Mouse (Mus musculus): ENCODE data around the gene Zbtb5. TPM values are rescaled to one million over a fixed set of nuclear protein-coding genes. Genes with fewer than 3 reads are reported as not detected.
A peak's percentile ranks its signal among the peaks of the same experiment; 100 is the strongest.

Gene Zbtb5
- polyA plus RNA-seq, 1 experiment from 2014 or later, result 48.6 TPM

DNA sequence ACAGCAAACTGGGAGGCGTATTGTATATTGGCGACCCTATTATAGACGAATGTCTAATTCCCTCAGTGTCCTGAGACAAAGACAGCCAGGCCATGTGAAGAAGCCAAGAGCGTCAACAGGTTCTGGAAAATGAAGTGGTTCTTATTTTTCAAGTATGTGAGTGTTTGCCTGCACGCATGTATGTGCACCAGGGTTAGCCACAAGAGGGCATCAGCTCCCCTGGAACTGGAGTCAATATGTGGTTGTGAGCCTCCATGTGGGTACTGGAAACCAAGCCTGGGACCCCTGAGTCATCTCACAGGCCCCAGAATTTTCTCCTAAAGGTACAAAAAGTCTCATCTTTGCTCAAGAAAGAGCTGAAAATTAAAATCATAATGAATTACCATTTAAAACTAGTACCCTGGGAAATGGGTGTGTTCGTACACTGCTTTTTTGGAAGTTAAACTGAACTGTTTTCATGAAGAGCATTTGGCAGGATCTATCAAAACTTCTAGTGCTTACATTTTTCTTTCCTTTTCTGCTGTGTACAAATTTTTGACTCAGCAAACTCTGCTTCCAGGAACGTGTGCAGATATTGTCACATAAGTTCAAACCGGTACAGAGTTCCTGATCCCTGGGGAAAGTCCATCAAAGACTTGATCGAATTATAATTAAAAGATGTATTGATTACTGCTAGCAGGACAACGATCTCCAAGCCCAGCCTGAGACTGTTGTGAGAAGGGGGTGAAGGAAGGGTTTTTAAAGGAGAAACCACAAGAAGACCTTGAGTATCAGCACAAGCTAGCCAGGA lies 35.1 kb downstream of the Zbtb5 start:
- 86% methylated on average over 10 of the region's 10 CpGs for WGBS
- Histone ChIP-seq H3K4me2 (no peak overlapping the region), H3K4me3 (replicated peaks) (no peak overlapping the region), H3K4me1 (peaks cover 13% of the 10 kb centered on the region), H3K27ac (no peak overlapping the region), H3K9ac (no peak overlapping the region), H3K27me3 (no peaks in the 10 kb centered on the region), H3K36me3 (replicated peaks) (no peaks in the 10 kb centered on the region), H3K9me3 (no peaks in the 10 kb centered on the region)
- no peak for ATAC-seq (ENCODE audit: low FRiP score)

DNA sequence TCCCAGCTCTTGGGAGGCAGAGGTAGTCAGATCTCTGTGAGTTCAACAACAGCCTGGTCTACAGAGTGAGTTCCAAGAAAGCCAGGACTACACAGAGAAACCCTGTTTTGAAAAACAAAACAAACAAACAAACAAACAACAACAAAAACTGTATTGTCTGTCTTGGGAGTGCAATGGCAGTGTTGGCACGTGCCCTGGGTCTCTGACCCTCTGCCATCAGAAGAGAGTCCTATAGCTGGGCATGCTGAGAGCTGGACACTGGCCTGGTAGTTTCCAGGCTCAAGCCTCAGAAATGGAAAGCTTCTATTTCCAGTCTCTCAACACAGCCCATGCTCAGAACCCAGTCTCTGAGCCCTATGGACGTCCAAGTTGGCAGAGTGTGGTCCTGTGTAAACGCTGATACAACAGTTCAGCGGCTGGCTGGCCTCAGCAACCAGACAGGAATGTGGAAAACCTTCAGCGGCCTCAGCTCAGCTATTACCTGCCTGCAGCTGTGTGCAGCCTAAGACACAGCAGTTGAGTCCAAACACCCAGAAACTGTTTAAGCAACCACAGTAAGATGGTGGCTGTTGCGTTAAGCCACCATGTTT lies 36.1 kb downstream of the Zbtb5 start:
- H3K4me2 ChIP-seq, result no peak overlapping the region
- ATAC-seq (ENCODE audit: low FRiP score), result no peak
- H3K9ac ChIP-seq, result no peak overlapping the region
- H3K4me1 ChIP-seq, result peaks cover 6% of the 10 kb centered on the region
- no peaks in the 10 kb centered on the region for H3K27me3 ChIP-seq
- no peak overlapping the region for H3K27ac ChIP-seq
- H3K36me3 ChIP-seq (replicated peaks), result no peaks in the 10 kb centered on the region
- WGBS, result 87% methylated on average over 6 of the region's 6 CpGs
- H3K9me3 ChIP-seq, result no peaks in the 10 kb centered on the region
- H3K4me3 ChIP-seq (replicated peaks), result no peak overlapping the region

DNA sequence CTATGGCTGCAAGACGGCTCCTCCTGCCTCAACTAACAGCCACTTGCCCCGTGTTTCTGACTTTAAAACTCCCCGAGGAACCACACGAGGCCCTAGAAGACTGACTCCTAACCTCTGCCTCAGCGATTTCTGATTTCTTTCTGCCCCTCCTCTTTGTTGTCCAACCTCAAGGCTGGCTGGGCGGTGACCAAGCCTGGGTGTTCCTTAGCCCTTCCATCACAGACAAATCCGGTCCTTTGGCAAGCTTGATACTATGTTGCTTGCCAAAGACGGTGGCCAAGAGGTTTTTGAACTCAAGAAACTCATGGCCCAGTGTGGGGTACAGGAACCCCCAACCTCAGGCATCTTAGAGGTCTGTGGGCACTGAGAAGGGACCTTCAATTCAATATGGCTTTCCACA lies 37.9 kb downstream of the Zbtb5 start:
- ATAC-seq (ENCODE audit: low FRiP score), result no peak
- no peaks in the 10 kb centered on the region for H3K36me3 ChIP-seq (replicated peaks)
- H3K27ac ChIP-seq, result no peak overlapping the region

DNA sequence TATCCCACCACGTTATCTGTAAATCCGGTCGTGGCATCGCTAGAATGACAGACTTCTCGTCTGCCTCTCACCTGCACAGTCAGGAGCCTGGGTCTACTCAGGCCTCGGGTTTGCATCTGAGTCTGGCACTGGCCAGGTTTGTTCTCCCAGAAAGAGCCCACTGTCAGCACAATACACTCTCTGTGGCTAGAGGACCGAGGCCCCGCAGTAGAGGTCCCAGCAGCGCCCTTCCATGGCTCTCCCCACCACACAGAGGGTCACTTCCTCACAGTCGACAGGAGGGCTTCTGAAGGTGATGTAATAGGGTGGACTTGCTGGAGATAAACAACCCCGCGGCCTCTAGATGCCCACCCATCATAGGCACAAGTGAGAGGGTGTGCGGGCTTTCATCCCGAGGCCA lies 38.3 kb downstream of the Zbtb5 start:
- Histone ChIP-seq H3K27ac (no peak overlapping the region), H3K4me3 (replicated peaks) (no peak overlapping the region)
- 0 out of 2 replicates have a peak, but pooled peaks have one; percentile 20 for ATAC-seq (ENCODE audit: low FRiP score)

More for the DNA sequence above, 37.9 kb downstream of the Zbtb5 start:
- no peak overlapping the region for H3K9ac ChIP-seq
- no peaks in the 10 kb centered on the region for H3K27me3 ChIP-seq
- no peaks in the 10 kb centered on the region; the same call in 1 of the 2 replicates for H3K4me1 ChIP-seq
- no peaks in the 10 kb centered on the region for H3K9me3 ChIP-seq
- H3K4me3 ChIP-seq (replicated peaks), result no peak overlapping the region
- WGBS, result 84% methylated on average over 8 of the region's 8 CpGs
- no peak overlapping the region for H3K4me2 ChIP-seq

DNA sequence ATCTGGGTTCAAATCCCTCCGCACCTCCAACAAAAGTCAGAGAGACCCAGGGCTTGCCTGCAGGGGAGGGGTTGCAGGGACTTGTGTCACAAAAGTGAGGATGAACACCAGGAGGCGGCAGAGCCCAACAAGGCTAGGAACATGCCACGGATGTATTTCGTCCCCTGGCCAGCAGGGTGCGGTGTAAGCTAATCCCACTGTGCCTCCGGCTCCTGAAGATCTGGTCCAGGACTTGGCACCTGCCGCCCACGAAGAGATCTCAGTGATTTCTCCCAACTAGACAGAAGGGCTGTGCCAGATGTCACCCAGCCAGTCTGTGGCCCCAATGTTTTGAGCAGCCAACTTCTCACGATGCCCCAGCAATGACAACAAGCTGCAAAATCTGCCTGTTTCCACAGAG lies 38.8 kb downstream of the Zbtb5 start:
- WGBS, result 11% methylated on average over 9 of the region's 9 CpGs
- Histone ChIP-seq H3K9me3 (no peaks in the 10 kb centered on the region), H3K4me1 (no peaks in the 10 kb centered on the region; the same call in 1 of the 2 replicates), H3K27me3 (no peaks in the 10 kb centered on the region), H3K9ac (no peak overlapping the region), H3K36me3 (replicated peaks) (no peaks in the 10 kb centered on the region), H3K27ac (no peak overlapping the region), H3K4me2 (peak overlapping the region; percentile 36), H3K4me3 (replicated peaks) (no peak overlapping the region)
- ATAC-seq (ENCODE audit: low FRiP score), result peak; percentile 72

More for the DNA sequence above, 38.3 kb downstream of the Zbtb5 start:
- H3K9ac ChIP-seq, result no peak overlapping the region
- H3K36me3 ChIP-seq (replicated peaks), result no peaks in the 10 kb centered on the region
- H3K27me3 ChIP-seq, result no peaks in the 10 kb centered on the region
- WGBS, result 61% methylated on average over 14 of the region's 14 CpGs
- H3K4me2 ChIP-seq, result peak overlapping the region; percentile 36
- H3K4me1 ChIP-seq, result no peaks in the 10 kb centered on the region; the same call in 1 of the 2 replicates
- H3K9me3 ChIP-seq, result no peaks in the 10 kb centered on the region

DNA sequence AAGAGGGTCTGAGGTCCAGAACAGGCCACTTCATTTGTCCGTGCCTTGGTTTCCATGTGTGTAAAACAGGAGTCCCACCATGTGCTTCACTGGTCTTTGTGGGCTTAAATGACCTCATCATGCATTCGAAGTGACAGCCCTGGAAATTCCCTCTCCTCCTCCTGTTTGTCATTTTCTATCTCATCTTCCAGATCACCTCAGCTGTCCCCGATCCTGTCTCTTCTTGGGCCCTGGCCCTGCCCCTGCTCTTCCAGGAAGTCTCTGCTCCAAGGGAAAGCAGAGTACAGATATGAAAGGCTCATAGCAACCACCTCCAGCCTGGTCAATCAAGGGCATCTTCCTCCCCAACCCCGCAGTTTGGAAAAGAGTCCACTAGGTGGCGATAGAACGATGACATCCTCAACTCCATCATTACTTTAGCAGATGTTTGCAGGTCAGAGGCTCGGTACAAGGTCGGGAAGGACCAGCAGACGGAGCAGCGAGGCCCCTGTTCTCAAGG lies 41.6 kb downstream of the Zbtb5 start:
- no peak for ATAC-seq (ENCODE audit: low FRiP score)

DNA sequence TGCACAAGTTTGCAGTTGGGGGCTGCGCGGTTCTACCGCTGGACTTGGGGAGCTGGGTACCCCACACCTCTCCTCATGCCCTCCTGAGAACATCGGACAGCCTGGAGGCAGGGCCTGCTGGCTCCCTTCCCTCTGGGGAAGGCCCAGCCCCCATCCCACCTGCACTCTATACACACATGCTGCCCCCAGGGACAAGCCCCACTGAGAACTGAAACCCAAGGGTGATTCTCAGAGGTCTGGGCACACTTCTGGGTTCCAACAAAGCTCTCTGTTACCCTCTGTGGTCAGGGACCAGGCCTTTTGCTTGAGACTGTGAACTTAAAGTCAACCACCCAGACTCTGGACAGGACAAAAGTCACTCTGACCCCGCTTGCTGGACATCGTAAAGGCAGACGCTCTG lies 42.2 kb downstream of the Zbtb5 start:
- ATAC-seq (ENCODE audit: low FRiP score), result no peak
- Histone ChIP-seq H3K27me3 (no peaks in the 10 kb centered on the region; the same call in 1 of the 2 replicates), H3K4me1 (no peaks in the 10 kb centered on the region; the same call in 1 of the 2 replicates), H3K9ac (no peak overlapping the region), H3K36me3 (replicated peaks) (no peaks in the 10 kb centered on the region), H3K4me2 (no peak overlapping the region), H3K9me3 (no peaks in the 10 kb centered on the region), H3K27ac (no peak overlapping the region), H3K4me3 (replicated peaks) (no peak overlapping the region)
- WGBS, result 94% methylated on average over 7 of the region's 7 CpGs

More for the DNA sequence above, 41.6 kb downstream of the Zbtb5 start:
- Histone ChIP-seq H3K9me3 (no peaks in the 10 kb centered on the region), H3K27me3 (no peaks in the 10 kb centered on the region; the same call in 1 of the 2 replicates), H3K9ac (no peak overlapping the region), H3K36me3 (replicated peaks) (no peaks in the 10 kb centered on the region), H3K4me2 (no peak overlapping the region), H3K27ac (no peak overlapping the region), H3K4me1 (no peaks in the 10 kb centered on the region; the same call in 1 of the 2 replicates), H3K4me3 (replicated peaks) (no peak overlapping the region)
- WGBS, result 23% methylated on average over 10 of the region's 10 CpGs

DNA sequence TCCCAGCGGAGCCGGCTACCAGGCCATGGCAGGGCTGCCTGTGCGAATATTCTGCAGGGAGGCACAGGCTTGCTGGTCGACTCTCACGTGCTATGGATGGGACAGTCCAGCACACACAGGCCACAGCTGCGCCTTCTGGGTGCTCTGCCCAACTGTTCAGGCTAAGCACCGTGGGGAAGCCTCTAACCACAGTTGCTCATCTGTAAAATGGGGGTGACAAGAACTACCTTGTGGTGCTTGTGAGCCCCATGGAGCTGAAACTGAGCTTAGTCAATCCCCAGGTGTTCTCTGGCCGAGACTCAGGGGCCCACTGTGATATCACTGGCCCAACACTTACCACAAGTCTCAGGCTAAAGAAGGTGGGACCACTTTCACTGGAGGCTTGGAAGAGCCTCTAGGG lies 44.8 kb downstream of the Zbtb5 start:
- no peak overlapping the region for H3K27ac ChIP-seq
- H3K9ac ChIP-seq, result no peak overlapping the region
- no peaks in the 10 kb centered on the region for H3K9me3 ChIP-seq
- H3K27me3 ChIP-seq, result no peaks in the 10 kb centered on the region; the same call in 1 of the 2 replicates
- no peaks in the 10 kb centered on the region for H3K4me1 ChIP-seq
- no peak overlapping the region for H3K4me2 ChIP-seq
- WGBS, result 86% methylated on average over 8 of the region's 8 CpGs
- no peaks in the 10 kb centered on the region for H3K36me3 ChIP-seq (replicated peaks)
- ATAC-seq (ENCODE audit: low FRiP score), result no peak
- H3K4me3 ChIP-seq (replicated peaks), result no peak overlapping the region

DNA sequence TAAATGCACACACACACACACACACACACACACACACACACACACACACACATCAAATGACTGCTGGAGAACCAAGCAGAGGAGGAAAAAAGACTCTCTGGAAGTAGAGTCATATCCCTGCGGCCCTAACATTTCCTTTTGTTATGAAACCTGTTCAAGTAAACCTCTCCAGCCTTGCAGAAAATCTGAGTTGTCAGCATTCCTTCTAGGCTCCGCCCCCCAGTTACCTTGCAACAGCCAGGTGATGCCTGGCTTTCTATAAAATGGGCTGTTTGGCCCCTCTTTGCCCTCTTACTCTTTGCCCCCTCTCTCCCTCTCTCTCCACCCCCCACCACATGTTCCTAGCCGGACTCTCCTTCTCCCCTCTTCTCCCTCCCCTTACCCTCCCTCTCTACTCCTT lies 46.5 kb downstream of the Zbtb5 start:
- no peak overlapping the region for H3K27ac ChIP-seq
- 84% methylated on average over 3 of the region's 3 CpGs for WGBS
- no peaks in the 10 kb centered on the region for H3K4me1 ChIP-seq
- H3K4me2 ChIP-seq, result no peak overlapping the region
- H3K36me3 ChIP-seq (replicated peaks), result no peaks in the 10 kb centered on the region
- no peaks in the 10 kb centered on the region; the same call in 1 of the 2 replicates for H3K27me3 ChIP-seq
- no peak for ATAC-seq (ENCODE audit: low FRiP score)
- H3K9me3 ChIP-seq, result no peaks in the 10 kb centered on the region
- H3K4me3 ChIP-seq (replicated peaks), result no peak overlapping the region
- no peak overlapping the region for H3K9ac ChIP-seq

DNA sequence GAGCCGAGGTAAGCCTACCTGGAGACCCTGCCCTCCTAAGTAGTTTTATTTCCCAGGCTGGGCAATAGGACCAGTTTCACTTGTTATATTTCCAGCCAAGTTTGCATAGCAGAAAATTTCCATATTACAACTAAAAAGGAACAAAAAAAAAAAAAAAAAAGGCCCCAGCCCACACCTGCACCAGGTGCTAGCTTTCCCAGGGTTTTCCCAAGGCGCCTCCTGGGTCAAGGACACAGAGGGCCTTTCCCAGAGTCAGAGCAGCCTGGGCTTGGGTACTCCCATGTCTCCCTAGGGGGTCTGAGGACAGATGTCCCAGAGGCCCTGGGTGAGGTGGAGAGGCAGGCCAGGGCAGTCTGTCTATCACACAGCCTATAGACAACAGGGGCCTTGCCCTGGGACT lies 47.0 kb downstream of the Zbtb5 start:
- Histone ChIP-seq H3K4me2 (no peak overlapping the region), H3K27ac (no peak overlapping the region), H3K27me3 (no peaks in the 10 kb centered on the region; the same call in 1 of the 2 replicates), H3K4me1 (no peaks in the 10 kb centered on the region), H3K9me3 (no peaks in the 10 kb centered on the region), H3K9ac (no peak overlapping the region), H3K36me3 (replicated peaks) (no peaks in the 10 kb centered on the region), H3K4me3 (replicated peaks) (no peak overlapping the region)
- ATAC-seq (ENCODE audit: low FRiP score), result no peak
- WGBS, result 88% methylated on average over 2 of the region's 2 CpGs

DNA sequence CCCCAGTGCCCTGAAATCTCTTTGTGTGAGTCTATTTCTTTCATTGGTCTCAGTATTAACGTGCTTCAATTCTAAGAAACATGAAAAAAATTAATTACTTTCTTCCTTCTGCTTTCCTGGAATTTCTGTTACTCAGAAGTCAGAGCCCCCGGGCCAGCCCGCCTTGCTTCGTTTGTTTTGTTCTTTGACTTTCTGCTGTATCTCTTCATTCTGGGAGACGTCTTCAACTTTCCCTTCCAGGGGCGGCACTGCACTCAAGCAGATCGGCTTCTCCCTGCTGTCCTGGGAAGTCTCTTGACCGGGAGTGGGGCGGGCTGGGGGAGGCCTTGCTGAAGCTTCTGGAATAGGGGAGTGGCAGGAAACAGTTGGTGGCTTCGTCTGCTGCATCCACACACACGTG lies 49.1 kb downstream of the Zbtb5 start:
- ATAC-seq (ENCODE audit: low FRiP score), result no peak
- Histone ChIP-seq H3K9me3 (no peaks in the 10 kb centered on the region), H3K4me2 (no peak overlapping the region), H3K4me3 (replicated peaks) (no peak overlapping the region), H3K9ac (no peak overlapping the region), H3K4me1 (no peaks in the 10 kb centered on the region), H3K27me3 (no peaks in the 10 kb centered on the region; the same call in 1 of the 2 replicates), H3K36me3 (replicated peaks) (no peaks in the 10 kb centered on the region), H3K27ac (no peak overlapping the region)
- WGBS, result 73% methylated on average over 11 of the region's 11 CpGs

DNA sequence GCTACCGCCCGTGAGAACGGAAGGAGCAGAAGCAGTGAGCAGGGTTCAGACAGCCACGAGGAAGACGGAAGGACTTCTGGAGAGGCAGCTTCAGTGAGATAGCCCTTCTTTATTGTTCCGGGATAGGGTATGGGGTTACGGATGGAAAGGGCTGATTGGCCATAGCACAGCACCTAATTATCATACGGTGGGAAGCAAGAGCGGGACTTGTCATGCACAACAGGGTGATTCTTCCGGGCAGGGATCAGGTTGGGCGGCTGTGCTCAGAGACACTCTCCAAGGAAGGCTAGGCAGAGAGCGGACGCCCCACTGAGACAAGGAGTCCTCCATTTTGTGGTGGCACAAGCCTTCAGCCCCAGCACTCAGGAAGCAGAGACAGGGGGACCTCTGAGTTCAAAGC lies 53.0 kb downstream of the Zbtb5 start:
- Histone ChIP-seq H3K4me1 (no peaks in the 10 kb centered on the region), H3K4me3 (replicated peaks) (no peak overlapping the region), H3K27me3 (no peaks in the 10 kb centered on the region), H3K4me2 (no peak overlapping the region), H3K9ac (no peak overlapping the region), H3K9me3 (no peaks in the 10 kb centered on the region), H3K36me3 (replicated peaks) (no peaks in the 10 kb centered on the region), H3K27ac (no peak overlapping the region)
- ATAC-seq (ENCODE audit: low FRiP score), result no peak
- WGBS, result 93% methylated on average over 13 of the region's 13 CpGs
